Mouse (Mus musculus) MEL (cell line): ENCODE measurements around the gene 4930539E08Rik. TPM values are rescaled to one million over a fixed set of nuclear protein-coding genes. Genes with fewer than 3 reads are reported as not detected.

Experiments
- DNase-seq: peaks from one replicate; pipeline ENCODE4 v3.0.0; 2011; ENCODE audit warnings: low read depth, low spot score
- H3K27ac ChIP-seq: 2 replicates; pipeline ENCODE4 v1.5.1; 2012; ENCODE audit warnings: low read depth, mild to moderate bottlenecking, control low read depth, low read length, moderate library complexity; ENCODE audit not compliant: control insufficient read depth
- H3K27me3 ChIP-seq, 2 experiments: fragments of 150-350 bp in 1 of 2; sonication (generic) in 1 of 2; 2 replicates each; pipeline ENCODE4 v1.6.1; 2012; ENCODE audit warnings: low read length in 2 of 2, mild to moderate bottlenecking in 2 of 2, improper control_type of control experiment in 1 of 2, moderate library complexity in 1 of 2; ENCODE audit not compliant: insufficient read depth in 2 of 2, control insufficient read depth in 1 of 2
- H3K36me3 ChIP-seq, 2 experiments: 2 replicates each; pipeline ENCODE4 v1.6.1; 2012 to 2014; ENCODE audit warnings: low read length in 2 of 2, improper control_type of control experiment in 1 of 2, inconsistent platforms in 1 of 2, mild to moderate bottlenecking in 1 of 2; ENCODE audit not compliant: insufficient read depth in 2 of 2, control insufficient read depth in 1 of 2
- H3K4me1 ChIP-seq, 2 experiments: fragments of 150-350 bp in 1 of 2; sonication (generic) in 1 of 2; 2 replicates each; pipeline ENCODE4 v1.6.1; 2012; ENCODE audit warnings: low read length in 2 of 2, improper control_type of control experiment in 1 of 2, mild to moderate bottlenecking in 1 of 2; ENCODE audit not compliant: insufficient read depth in 2 of 2, control insufficient read depth in 1 of 2
- H3K4me3 ChIP-seq, 2 experiments: fragments of 150-350 bp in 1 of 2; sonication (generic) in 1 of 2; 2 replicates each; pipeline ENCODE4 v1.5.1; 2012; ENCODE audit warnings: low read depth in 2 of 2, low read length in 2 of 2, mild to moderate bottlenecking in 2 of 2, moderate library complexity in 2 of 2, control low read depth in 1 of 2, improper control_type of control experiment in 1 of 2; ENCODE audit not compliant: control insufficient read depth in 1 of 2, insufficient read depth in 1 of 2
- H3K79me2 ChIP-seq: 2 replicates; pipeline ENCODE4 v1.6.1; 2012; ENCODE audit warnings: mild to moderate bottlenecking, low read length, moderate library complexity; ENCODE audit not compliant: control insufficient read depth, poor library complexity, insufficient read depth
- H3K9ac ChIP-seq: 2 replicates; pipeline ENCODE4 v1.6.1; 2012; ENCODE audit warnings: low read depth, mild to moderate bottlenecking, control low read depth, low read length, moderate library complexity; ENCODE audit not compliant: control insufficient read depth, poor library complexity, severe bottlenecking
- H3K9me3 ChIP-seq: fragments of 150-350 bp; sonication (generic); replicated peaks from 2 replicates; pipeline ENCODE4 v1.6.1; 2012; ENCODE audit warnings: mild to moderate bottlenecking, low read length, improper control_type of control experiment, moderate library complexity; ENCODE audit not compliant: insufficient read depth
- BHLHE40 ChIP-seq: IDR thresholded peaks from 2 replicates; pipeline ENCODE4 v1.6.1; 2012; ENCODE audit warnings: low read depth, mild to moderate bottlenecking, inconsistent platforms, low read length, improper control_type of control experiment, borderline replicate concordance
- CTCF ChIP-seq, 3 experiments: IDR thresholded peaks in 2 of 3; conservative IDR thresholded peaks in 1 of 3; 2 replicates each; pipeline ENCODE4 v1.5.1; 2011 to 2012; ENCODE audit warnings: low read length in 3 of 3, low read depth in 2 of 3, mild to moderate bottlenecking in 2 of 3, improper control_type of control experiment in 1 of 3, inconsistent platforms in 1 of 3, mixed read lengths in 1 of 3, moderate library complexity in 1 of 3; ENCODE audit not compliant: control insufficient read depth in 1 of 3, insufficient read depth in 1 of 3, poor library complexity in 1 of 3, severe bottlenecking in 1 of 3
- E2F4 ChIP-seq: IDR thresholded peaks from 2 replicates; pipeline ENCODE4 v1.6.1; 2011; ENCODE audit warnings: low read depth, low read length, improper control_type of control experiment, borderline replicate concordance
- ELF1 ChIP-seq: IDR thresholded peaks from 2 replicates; pipeline ENCODE4 v1.6.1; 2014; ENCODE audit warnings: low read depth, mild to moderate bottlenecking, inconsistent platforms, low read length, improper control_type of control experiment, moderate library complexity
- EP300 ChIP-seq, 2 experiments: IDR thresholded peaks; 2 replicates each; pipeline ENCODE4 v1.6.1; 2011; ENCODE audit warnings: improper control_type of control experiment in 2 of 2, low read length in 2 of 2, low read depth in 1 of 2, mild to moderate bottlenecking in 1 of 2
- GABPA ChIP-seq: IDR thresholded peaks from 2 replicates; pipeline ENCODE4 v1.6.1; 2012; ENCODE audit warnings: low read depth, mild to moderate bottlenecking, inconsistent platforms, low read length, improper control_type of control experiment, moderate library complexity
- JUND ChIP-seq: IDR thresholded peaks from 2 replicates; pipeline ENCODE4 v1.6.1; 2011; ENCODE audit warnings: low read depth, mild to moderate bottlenecking, improper control_type of control experiment, low read length
- MXI1 ChIP-seq: IDR thresholded peaks from 2 replicates; pipeline ENCODE4 v1.6.1; 2011; ENCODE audit warnings: mild to moderate bottlenecking, low read depth, low read length, improper control_type of control experiment
- NELFE ChIP-seq: IDR thresholded peaks from 2 replicates; pipeline ENCODE4 v1.6.1; 2011; ENCODE audit warnings: low read depth, low read length, improper control_type of control experiment
- NRF1 ChIP-seq: IDR thresholded peaks from 2 replicates; pipeline ENCODE4 v1.6.1; 2014; ENCODE audit warnings: low read depth, mild to moderate bottlenecking, inconsistent platforms, low read length, improper control_type of control experiment, moderate library complexity; ENCODE audit not compliant: poor library complexity, insufficient read depth, severe bottlenecking
- POLR2A ChIP-seq, 2 experiments: IDR thresholded peaks; 2 replicates each; pipeline ENCODE4 v1.6.1; 2011 to 2012; ENCODE audit warnings: low read length in 2 of 2, mild to moderate bottlenecking in 2 of 2, control low read depth in 1 of 2, improper control_type of control experiment in 1 of 2, low read depth in 1 of 2, moderate library complexity in 1 of 2; ENCODE audit not compliant: control insufficient read depth in 1 of 2, insufficient read depth in 1 of 2, poor library complexity in 1 of 2
- POLR2AphosphoS2 ChIP-seq: IDR thresholded peaks from 2 replicates; pipeline ENCODE4 v1.6.1; 2011; ENCODE audit warnings: low read length, improper control_type of control experiment
- POLR2AphosphoS5 ChIP-seq: IDR thresholded peaks from 2 replicates; pipeline ENCODE4 v1.6.1; 2012; ENCODE audit warnings: low read depth, borderline replicate concordance, mild to moderate bottlenecking, inconsistent platforms, low read length, moderate library complexity, mixed read lengths
- RCOR1 ChIP-seq: IDR thresholded peaks from 2 replicates; pipeline ENCODE4 v1.6.1; 2012; ENCODE audit warnings: low read depth, mild to moderate bottlenecking, inconsistent platforms, low read length, improper control_type of control experiment
- SIN3A ChIP-seq: IDR thresholded peaks from 2 replicates; pipeline ENCODE4 v1.6.1; 2012; ENCODE audit warnings: low read length, improper control_type of control experiment, inconsistent platforms
- TAL1 ChIP-seq: IDR thresholded peaks from 2 replicates; pipeline ENCODE4 v1.6.1; 2012; ENCODE audit warnings: mild to moderate bottlenecking, inconsistent platforms, low read length, moderate library complexity, mixed read lengths
- TBP ChIP-seq: IDR thresholded peaks from 2 replicates; pipeline ENCODE4 v1.8.0; 2011; ENCODE audit warnings: low read depth, low read length, improper control_type of control experiment
- USF1 ChIP-seq: IDR thresholded peaks from 2 replicates; pipeline ENCODE4 v1.6.1; 2014; ENCODE audit warnings: low read depth, mild to moderate bottlenecking, inconsistent platforms, low read length, improper control_type of control experiment, moderate library complexity
- USF2 ChIP-seq, 2 experiments: IDR thresholded peaks; 2 replicates each; pipeline ENCODE4 v1.6.1; 2011 to 2012; ENCODE audit warnings: improper control_type of control experiment in 2 of 2, low read length in 2 of 2, borderline replicate concordance in 1 of 2, inconsistent platforms in 1 of 2, low read depth in 1 of 2, mild to moderate bottlenecking in 1 of 2; ENCODE audit not compliant: insufficient read depth in 1 of 2
- ZKSCAN1 ChIP-seq: IDR thresholded peaks from 2 replicates; pipeline ENCODE4 v1.6.1; 2012; ENCODE audit warnings: low read depth, mild to moderate bottlenecking, inconsistent platforms, low read length, improper control_type of control experiment, moderate library complexity
- ZMIZ1 ChIP-seq: IDR thresholded peaks from 2 replicates; pipeline ENCODE4 v1.6.1; 2012; ENCODE audit warnings: low read depth, mild to moderate bottlenecking, inconsistent platforms, low read length, improper control_type of control experiment, moderate library complexity
- ZNF384 ChIP-seq: IDR thresholded peaks from 2 replicates; pipeline ENCODE4 v1.6.1; 2012; ENCODE audit warnings: low read depth, mild to moderate bottlenecking, inconsistent platforms, low read length, improper control_type of control experiment
- polyA plus RNA-seq, 2 experiments: library from polyadenylated mRNA; stranded (reverse) in 1 of 2; unstranded in 1 of 2; fragments of >175 nt in 1 of 2; fragments of >200 nt in 1 of 2; gene quantifications; 2 replicates each; pipeline versions ENCODE4 v1.2.1 to v1.2.4; 2012; ENCODE audit warnings: low replicate concordance in 2 of 2, low read depth in 1 of 2; ENCODE audit not compliant: insufficient read length in 2 of 2, insufficient read depth in 1 of 2, missing spikeins in 1 of 2
- total RNA-seq: library from RNA; depleted of rRNA; stranded (reverse); fragments of 300-350 nt; gene quantifications from 2 replicates; pipeline ENCODE4 v1.2.3, GENCODE M21; 2012

Gene 4930539E08Rik
- total and polyA plus RNA-seq, 3 experiments: 0.01 to 0.04 TPM; not detected in 1

GRCm38 (mm10) chr17:28954416-28954815, 39.3 kb upstream of the 4930539E08Rik start:
- Histone ChIP-seq H3K79me2 (peaks cover 46% of the 10 kb centered on the region), H3K27ac (peak overlapping the region; percentile 53), H3K4me1 (peaks cover 19 to 33% of the 10 kb centered on the region in 2 experiments), H3K4me3 (peak overlapping the region; percentile 33 to 34), H3K9me3 (no peaks in the 10 kb centered on the region), H3K27me3 (no peaks in the 10 kb centered on the region), H3K36me3 (peaks cover 2 to 22% of the 10 kb centered on the region in 2 experiments; a peak in 3 of 4 replicates), H3K9ac (peak overlapping the region; percentile 29)
- peak; percentile 80 for DNase-seq
- TF ChIP-seq USF2 (IDR thresholded peaks at IDR 0.05; ENCODE audit: borderline replicate concordance in 1 of 2, insufficient read depth in 1 of 2, low read depth in 1 of 2, low read length in 2 of 2) (no peak), BHLHE40 (no peak), E2F4 (no peak), SIN3A (peak; percentile 71), MXI1 (0 out of 2 replicates have a peak, but pooled peaks have one; percentile 31), RCOR1 (peak; percentile 76), ZMIZ1 (no peak), EP300 (IDR thresholded peaks at IDR 0.05; ENCODE audit: low read depth in 1 of 2, low read length in 2 of 2) (peak; percentile 34 to 46; a peak in 3 of 4 replicates), JUND (no peak)

- peak overlapping the region; percentile 96 for H3K27ac ChIP-seq
- peak; percentile 50 for DNase-seq
Measured at GRCm38 (mm10) chr17:28953251-28953650, 38.1 kb upstream of the 4930539E08Rik start.

GRCm38 (mm10) chr17:28951831-28952799, 37.0 kb upstream of the 4930539E08Rik start, which contains the start of gene Kctd20:
Kctd20 (plus strand) TSS chr17:28951950.
- H3K36me3 ChIP-seq: peaks cover 0 to 22% of the 10 kb centered on the region in 2 experiments; a peak in 2 of 4 replicates
- H3K27me3 ChIP-seq: no peaks in the 10 kb centered on the region
- no peaks in the 10 kb centered on the region for H3K9me3 ChIP-seq
- H3K27ac ChIP-seq: peak within 1 kb of the TSS; percentile 96
- peaks cover 40% of the 10 kb centered on the region for H3K79me2 ChIP-seq
- peak within 1 kb of the TSS; percentile 87 for H3K9ac ChIP-seq
- H3K4me3 ChIP-seq: peak within 1 kb of the TSS; percentile 79 to 94
- H3K4me1 ChIP-seq: peaks cover 19 to 33% of the 10 kb centered on the region in 2 experiments
- peak; percentile 92 for DNase-seq
- TF ChIP-seq RCOR1: no peak; the same call in 1 of the 2 replicates
- TF ChIP-seq ZNF384: no peak
- TF ChIP-seq TAL1: no peak
- no peak for TF ChIP-seq NRF1
- TF ChIP-seq ZKSCAN1: 0 out of 2 replicates have a peak, but pooled peaks have one; percentile 39
- TF ChIP-seq TBP: peak; percentile 63
- peak; percentile 77 for TF ChIP-seq USF1
- TF ChIP-seq ELF1: no peak
- no peak for TF ChIP-seq CTCF (IDR thresholded peaks at IDR 0.05 in 2 of 3, conservative IDR thresholded peaks at IDR 0.05 in 1 of 3; ENCODE audit: control insufficient read depth in 1 of 3, insufficient read depth in 1 of 3, low read depth in 2 of 3, low read length in 3 of 3, poor library complexity in 1 of 3, severe bottlenecking in 1 of 3)
- no peak for TF ChIP-seq GABPA
- peak; percentile 93 to 98 for TF ChIP-seq POLR2A (IDR thresholded peaks at IDR 0.05; ENCODE audit: control insufficient read depth in 1 of 2, insufficient read depth in 1 of 2, low read depth in 1 of 2, low read length in 2 of 2, poor library complexity in 1 of 2)
- TF ChIP-seq POLR2AphosphoS2: peak; percentile 82
- no peak for TF ChIP-seq POLR2AphosphoS5
- TF ChIP-seq JUND: no peak
- no peak for TF ChIP-seq EP300 (IDR thresholded peaks at IDR 0.05; ENCODE audit: low read depth in 1 of 2, low read length in 2 of 2)
- peak; percentile 88 for TF ChIP-seq NELFE

More at GRCm38 (mm10) chr17:28953251-28953650, 38.1 kb upstream of the 4930539E08Rik start:
- peaks cover 2 to 22% of the 10 kb centered on the region in 2 experiments; a peak in 3 of 4 replicates for H3K36me3 ChIP-seq
- peaks cover 19 to 33% of the 10 kb centered on the region in 2 experiments for H3K4me1 ChIP-seq
- peaks cover 46% of the 10 kb centered on the region for H3K79me2 ChIP-seq
- H3K27me3 ChIP-seq: no peaks in the 10 kb centered on the region
- peak overlapping the region; percentile 87 for H3K9ac ChIP-seq
- H3K9me3 ChIP-seq: no peaks in the 10 kb centered on the region
- peak overlapping the region; percentile 79 to 94 for H3K4me3 ChIP-seq
- 0 out of 2 replicates have a peak, but pooled peaks have one; percentile 20 for TF ChIP-seq MXI1
- TF ChIP-seq RCOR1: no peak
